Mouse (Mus musculus): ENCODE data around the gene Cnnm1. TPM values are rescaled to one million over a fixed set of nuclear protein-coding genes. Genes with fewer than 3 reads are reported as not detected.

Gene Cnnm1
- polyA plus RNA-seq, 1 experiment from 2014 or later, result 0.62 TPM

DNA sequence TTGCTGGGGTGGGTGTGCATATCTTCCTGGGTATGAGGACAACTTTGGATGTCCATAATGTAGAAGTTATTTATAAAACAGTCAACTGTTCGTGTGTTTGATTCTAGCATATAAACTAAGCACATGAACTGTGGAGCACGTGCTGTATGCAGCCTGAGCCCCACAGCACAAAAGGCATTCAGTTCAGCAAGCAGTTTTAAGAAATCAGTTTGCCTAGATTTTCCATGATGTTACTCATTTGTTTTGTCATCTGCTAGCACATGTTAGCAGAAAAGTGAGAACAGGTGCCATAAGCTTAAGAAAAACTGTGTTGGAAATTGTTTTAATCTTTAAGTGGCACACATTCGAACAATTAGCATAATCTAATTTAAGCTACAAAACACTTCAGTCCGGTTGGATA is 19.7 kb downstream of the Cnnm1 start:
- ATAC-seq, result no peak
- Histone ChIP-seq H3K4me2 (ENCODE audit: low read length) (no peak overlapping the region), H3K27me3 (replicated peaks; ENCODE audit: control insufficient read depth, insufficient read depth, low read length) (no peaks in the 10 kb centered on the region), H3K4me1 (ENCODE audit: control insufficient read depth, insufficient read depth, low read length) (no peaks in the 10 kb centered on the region), H3K9ac (ENCODE audit: low read length) (no peak overlapping the region), H3K4me3 (ENCODE audit: low read depth, low read length) (no peak overlapping the region), H3K36me3 (ENCODE audit: control insufficient read depth, insufficient read depth, low read length) (no peaks in the 10 kb centered on the region), H3K27ac (ENCODE audit: low read depth, low read length) (no peak overlapping the region), H3K9me3 (replicated peaks; ENCODE audit: control insufficient read depth, low read length) (no peaks in the 10 kb centered on the region)
- DNase-seq (ENCODE audit: low spot score), result no peak
- 69% methylated on average over 4 of the region's 4 CpGs for WGBS

DNA sequence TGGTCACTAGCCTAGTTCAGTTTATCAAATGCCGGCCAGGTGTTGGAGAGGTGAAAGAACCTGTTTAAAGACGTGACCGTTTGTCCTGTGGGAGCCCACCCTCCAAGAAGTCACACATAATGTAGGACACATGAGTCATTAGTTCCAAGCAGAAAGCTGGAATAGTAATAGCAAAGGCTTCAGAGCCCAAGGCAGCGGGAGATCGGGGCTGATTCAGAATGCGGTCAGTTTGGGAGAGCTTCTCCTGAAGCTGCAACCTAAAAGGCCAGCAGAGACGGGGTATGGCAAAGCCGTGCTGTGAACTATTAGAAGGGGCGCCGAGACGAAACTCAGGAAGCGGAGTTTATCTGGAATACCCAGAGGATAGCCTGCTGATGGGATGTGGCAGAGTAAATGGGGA is 20.2 kb downstream of the Cnnm1 start:
- Histone ChIP-seq H3K4me2 (ENCODE audit: low read length) (no peak overlapping the region), H3K9ac (ENCODE audit: low read length) (no peak overlapping the region), H3K9me3 (replicated peaks; ENCODE audit: control insufficient read depth, low read length) (no peaks in the 10 kb centered on the region), H3K27ac (ENCODE audit: low read depth, low read length) (no peak overlapping the region), H3K4me3 (ENCODE audit: low read depth, low read length) (no peak overlapping the region), H3K4me1 (ENCODE audit: control insufficient read depth, insufficient read depth, low read length) (no peaks in the 10 kb centered on the region), H3K36me3 (ENCODE audit: control insufficient read depth, insufficient read depth, low read length) (no peaks in the 10 kb centered on the region), H3K27me3 (replicated peaks; ENCODE audit: control insufficient read depth, insufficient read depth, low read length) (no peaks in the 10 kb centered on the region)
- 92% methylated on average over 12 of the region's 12 CpGs for WGBS
- no peak for ATAC-seq
- DNase-seq (ENCODE audit: low spot score), result no peak

DNA sequence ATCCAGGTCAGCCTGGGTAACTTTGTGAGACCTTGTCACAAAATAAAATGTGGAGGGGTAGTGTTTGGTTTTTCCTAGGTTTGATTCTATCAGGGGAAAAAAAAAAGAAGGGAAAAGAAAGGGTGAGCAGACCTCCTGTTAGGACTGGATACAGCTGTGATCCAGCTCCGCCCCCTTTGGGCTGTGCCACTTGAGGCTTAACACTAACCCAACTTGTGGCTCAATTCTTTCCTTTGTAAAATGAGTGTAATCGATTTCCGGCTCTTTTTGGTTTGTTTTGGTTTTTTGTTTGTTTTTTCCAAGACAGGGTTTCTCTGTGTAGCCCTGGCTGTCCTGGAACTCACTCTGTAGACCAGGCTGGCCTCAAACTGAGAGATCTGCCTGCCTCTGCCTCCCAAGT is 21.9 kb downstream of the Cnnm1 start:
- Histone ChIP-seq H3K9ac (ENCODE audit: low read length) (no peak overlapping the region), H3K4me1 (ENCODE audit: control insufficient read depth, insufficient read depth, low read length) (no peaks in the 10 kb centered on the region), H3K36me3 (ENCODE audit: control insufficient read depth, insufficient read depth, low read length) (no peaks in the 10 kb centered on the region), H3K4me3 (ENCODE audit: low read depth, low read length) (no peak overlapping the region), H3K27me3 (replicated peaks; ENCODE audit: control insufficient read depth, insufficient read depth, low read length) (no peaks in the 10 kb centered on the region), H3K9me3 (replicated peaks; ENCODE audit: control insufficient read depth, low read length) (no peaks in the 10 kb centered on the region), H3K4me2 (ENCODE audit: low read length) (no peak overlapping the region), H3K27ac (ENCODE audit: low read depth, low read length) (no peak overlapping the region)
- ATAC-seq (no peak), DNase-seq (ENCODE audit: low spot score) (no peak)
- WGBS, result 98% methylated on average over 3 of the region's 3 CpGs

DNA sequence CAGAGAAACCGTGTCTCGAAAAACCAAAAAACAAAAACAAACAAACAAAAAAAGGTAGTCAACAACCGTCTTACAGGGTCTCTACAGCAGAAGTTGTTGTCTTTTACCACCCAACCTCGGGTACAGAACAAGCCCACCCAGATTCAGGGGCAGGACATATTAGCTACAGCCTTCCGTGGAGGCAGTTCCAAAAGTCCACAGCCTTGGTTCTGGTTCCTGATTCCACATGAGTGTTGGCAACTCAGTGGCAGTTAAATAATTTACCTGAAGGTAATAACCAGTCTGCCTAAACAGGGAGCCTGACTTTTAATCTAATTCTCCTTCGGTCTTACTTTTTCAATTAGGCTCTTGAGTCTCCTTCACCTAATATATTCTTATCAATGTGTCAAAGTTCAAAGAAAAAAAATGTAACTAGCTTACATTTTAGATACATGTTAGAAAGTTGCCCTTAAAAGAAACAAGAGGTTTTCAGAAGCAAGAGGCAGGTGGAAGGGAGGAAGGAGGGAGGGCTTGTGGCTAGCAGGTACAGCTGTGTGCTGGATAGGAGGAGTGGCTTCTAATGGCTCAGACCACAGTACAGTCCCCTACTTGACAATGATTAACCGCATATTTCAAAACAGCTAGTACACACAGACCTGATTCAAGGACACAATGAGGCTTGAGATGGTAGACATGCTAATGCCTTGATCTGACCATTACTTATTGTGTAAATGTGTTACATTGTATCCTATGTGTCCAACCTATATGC is 23.5 kb downstream of the Cnnm1 start:
- no peak overlapping the region for H3K27ac ChIP-seq (ENCODE audit: low read depth, low read length)
- H3K9me3 ChIP-seq (replicated peaks; ENCODE audit: control insufficient read depth, low read length), result no peaks in the 10 kb centered on the region
- H3K4me2 ChIP-seq (ENCODE audit: low read length), result no peak overlapping the region
- DNase-seq (ENCODE audit: low spot score) (no peak), ATAC-seq (no peak)
- no peaks in the 10 kb centered on the region for H3K36me3 ChIP-seq (ENCODE audit: control insufficient read depth, insufficient read depth, low read length)
- no peaks in the 10 kb centered on the region for H3K27me3 ChIP-seq (replicated peaks; ENCODE audit: control insufficient read depth, insufficient read depth, low read length)
- peaks cover 3% of the 10 kb centered on the region; the same call in 1 of the 2 replicates for H3K4me1 ChIP-seq (ENCODE audit: control insufficient read depth, insufficient read depth, low read length)
- H3K9ac ChIP-seq (ENCODE audit: low read length), result no peak overlapping the region
- WGBS, result 92% methylated on average over 7 of the region's 7 CpGs
- H3K4me3 ChIP-seq (ENCODE audit: low read depth, low read length), result no peak overlapping the region

- Histone ChIP-seq H3K27ac (ENCODE audit: low read depth, low read length) (no peak overlapping the region), H3K4me1 (ENCODE audit: control insufficient read depth, insufficient read depth, low read length) (peaks cover 3% of the 10 kb centered on the region; the same call in 1 of the 2 replicates), H3K36me3 (ENCODE audit: control insufficient read depth, insufficient read depth, low read length) (no peaks in the 10 kb centered on the region), H3K4me3 (ENCODE audit: low read depth, low read length) (no peak overlapping the region), H3K9ac (ENCODE audit: low read length) (no peak overlapping the region), H3K27me3 (replicated peaks; ENCODE audit: control insufficient read depth, insufficient read depth, low read length) (no peaks in the 10 kb centered on the region), H3K4me2 (ENCODE audit: low read length) (no peak overlapping the region), H3K9me3 (replicated peaks; ENCODE audit: control insufficient read depth, low read length) (no peaks in the 10 kb centered on the region)
- 87% methylated on average over 3 of the region's 3 CpGs for WGBS
- DNase-seq (ENCODE audit: low spot score) (no peak), ATAC-seq (no peak)
Measured at GRCm38 (mm10) chr19:43464294-43464687, 24.1 kb downstream of the Cnnm1 start.

DNA sequence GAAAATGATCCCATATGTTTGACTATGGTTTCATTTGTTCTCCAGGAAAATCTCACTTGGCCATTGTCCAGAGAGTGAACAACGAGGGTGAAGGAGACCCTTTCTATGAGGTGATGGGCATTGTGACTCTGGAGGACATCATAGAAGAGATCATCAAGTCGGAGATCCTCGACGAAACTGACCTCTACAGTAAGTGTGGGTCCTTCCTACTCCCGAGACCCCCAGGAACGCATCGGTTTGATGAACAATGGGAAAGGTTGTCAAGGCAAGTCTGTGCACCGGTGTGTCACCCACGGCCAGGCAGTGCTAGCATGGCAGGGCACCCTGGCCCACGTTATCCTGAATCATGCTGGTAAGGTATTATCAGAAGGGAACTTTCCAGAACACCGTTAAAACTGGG is 24.8 kb downstream of the Cnnm1 start:
- Histone ChIP-seq H3K27me3 (replicated peaks; ENCODE audit: control insufficient read depth, insufficient read depth, low read length) (no peaks in the 10 kb centered on the region), H3K4me1 (ENCODE audit: control insufficient read depth, insufficient read depth, low read length) (peaks cover 3% of the 10 kb centered on the region; the same call in 1 of the 2 replicates), H3K4me2 (ENCODE audit: low read length) (no peak overlapping the region), H3K9me3 (replicated peaks; ENCODE audit: control insufficient read depth, low read length) (no peaks in the 10 kb centered on the region), H3K9ac (ENCODE audit: low read length) (no peak overlapping the region), H3K4me3 (ENCODE audit: low read depth, low read length) (no peak overlapping the region), H3K27ac (ENCODE audit: low read depth, low read length) (no peak overlapping the region), H3K36me3 (ENCODE audit: control insufficient read depth, insufficient read depth, low read length) (no peaks in the 10 kb centered on the region)
- ATAC-seq (no peak), DNase-seq (ENCODE audit: low spot score) (no peak)
- WGBS, result 89% methylated on average over 11 of the region's 11 CpGs

DNA sequence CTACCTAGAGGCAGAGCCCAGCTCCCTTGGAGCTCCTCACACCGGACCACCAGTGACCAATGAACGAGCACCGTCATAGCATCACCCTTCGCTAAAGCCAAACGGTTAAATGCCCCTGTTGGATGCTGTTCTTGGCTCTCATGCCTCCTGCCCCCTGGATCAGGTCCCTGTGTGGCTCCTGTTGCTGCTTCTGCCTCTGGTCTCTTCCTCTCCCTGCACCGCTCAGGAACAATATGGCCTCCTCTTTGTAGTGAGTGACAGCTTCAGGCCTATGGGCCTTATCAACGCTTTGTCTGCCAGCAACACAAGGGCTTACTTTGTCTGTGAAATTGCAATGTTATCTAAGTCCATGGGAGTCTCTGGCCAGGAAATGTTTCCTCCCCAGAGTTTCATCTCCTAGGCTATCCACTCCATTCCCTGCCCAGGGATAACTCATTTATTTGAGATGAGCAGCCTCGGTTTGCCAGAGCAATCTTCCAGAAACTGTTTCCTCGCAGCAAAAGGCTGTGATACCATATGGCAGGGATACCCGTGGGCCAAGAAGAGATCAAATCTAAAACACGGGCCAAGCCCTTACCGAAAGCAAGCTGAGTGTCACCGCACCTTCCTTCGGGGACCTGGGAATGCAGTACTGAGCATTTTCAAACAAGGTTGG is 25.5 kb downstream of the Cnnm1 start:
- ATAC-seq (no peak), DNase-seq (ENCODE audit: low spot score) (peak; percentile 24)
- no peak overlapping the region for H3K4me3 ChIP-seq (ENCODE audit: low read depth, low read length)
- H3K9ac ChIP-seq (ENCODE audit: low read length), result no peak overlapping the region
- no peaks in the 10 kb centered on the region for H3K36me3 ChIP-seq (ENCODE audit: control insufficient read depth, insufficient read depth, low read length)
- H3K27me3 ChIP-seq (replicated peaks; ENCODE audit: control insufficient read depth, insufficient read depth, low read length), result no peaks in the 10 kb centered on the region
- no peak overlapping the region for H3K4me2 ChIP-seq (ENCODE audit: low read length)
- peaks cover 3% of the 10 kb centered on the region; the same call in 1 of the 2 replicates for H3K4me1 ChIP-seq (ENCODE audit: control insufficient read depth, insufficient read depth, low read length)
- no peaks in the 10 kb centered on the region for H3K9me3 ChIP-seq (replicated peaks; ENCODE audit: control insufficient read depth, low read length)
- 85% methylated on average over 14 of the region's 14 CpGs for WGBS
- no peak overlapping the region; the same call in 1 of the 2 replicates for H3K27ac ChIP-seq (ENCODE audit: low read depth, low read length)

DNA sequence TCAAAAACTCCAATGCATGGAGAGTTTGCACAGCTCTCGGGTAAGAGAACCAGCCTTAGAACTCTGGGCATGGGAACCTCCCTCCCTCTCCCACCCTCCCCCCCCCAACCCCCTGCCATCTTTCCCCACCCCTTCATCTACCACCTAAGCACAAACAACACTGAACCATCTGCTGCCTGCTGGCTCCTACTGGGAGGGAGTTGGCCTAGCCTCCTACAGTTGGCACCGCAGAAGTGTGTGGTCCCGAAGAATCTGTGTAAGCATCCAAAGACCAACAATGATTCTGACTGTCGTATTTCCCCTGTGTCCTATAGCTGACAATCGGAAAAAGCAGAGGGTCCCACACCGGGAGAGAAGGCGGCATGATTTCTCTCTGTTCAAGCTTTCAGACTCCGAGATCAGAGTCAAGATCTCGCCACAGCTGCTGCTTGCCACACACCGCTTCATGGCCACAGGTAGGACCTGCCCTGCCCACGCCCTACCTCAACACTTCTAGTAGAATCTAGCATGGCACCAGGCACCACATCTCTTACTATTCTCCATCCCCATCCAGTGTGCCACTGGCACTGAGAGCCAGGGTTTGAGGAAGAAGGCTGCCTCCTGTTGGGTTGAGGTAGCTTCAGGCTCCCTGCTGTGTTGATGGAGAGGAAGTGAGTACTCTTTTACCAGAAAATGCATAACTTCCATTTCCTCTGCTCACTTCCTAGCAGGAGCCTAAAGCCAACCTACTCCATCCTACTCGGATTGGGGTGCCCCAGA is 27.9 kb downstream of the Cnnm1 start:
- Histone ChIP-seq H3K36me3 (ENCODE audit: control insufficient read depth, insufficient read depth, low read length) (no peaks in the 10 kb centered on the region), H3K4me2 (ENCODE audit: low read length) (no peak overlapping the region), H3K9me3 (replicated peaks; ENCODE audit: control insufficient read depth, low read length) (no peaks in the 10 kb centered on the region), H3K9ac (ENCODE audit: low read length) (no peak overlapping the region), H3K4me3 (ENCODE audit: low read depth, low read length) (no peak overlapping the region), H3K4me1 (ENCODE audit: control insufficient read depth, insufficient read depth, low read length) (peaks cover 3% of the 10 kb centered on the region; the same call in 1 of the 2 replicates), H3K27ac (ENCODE audit: low read depth, low read length) (no peak overlapping the region), H3K27me3 (replicated peaks; ENCODE audit: control insufficient read depth, insufficient read depth, low read length) (no peaks in the 10 kb centered on the region)
- ATAC-seq, result peak; percentile 93; the same call in 1 of the 2 replicates
- 81% methylated on average over 12 of the region's 12 CpGs for WGBS
- DNase-seq (ENCODE audit: low spot score), result peak; percentile 76

Measured in forebrain, embryonic 14.5 days (tissue).